ENCODE assay signal across 16 mouse cellular contexts in genomic region chr1:165810633-165811032, GRCm38 (mm10).
"Had no signal": no experiment of that assay in that cellular context is flagged by ENCODE, and none has a peak within 500 bp of the region (broad histone marks: within the 10 kb centered on the region; RNA-seq: fewer than 3 reads in every experiment).

No protein-coding gene starts in this region.

- ATAC-seq: intestine, postnatal 0 days; liver, postnatal 0 days; lung, postnatal 0 days; midbrain, embryonic 13.5 days had no signal

- H3K36me3 ChIP-seq: midbrain, embryonic 10.5 days; midbrain, embryonic 13.5 days had no signal

- H3K27ac ChIP-seq: kidney, postnatal 0 days; layer of hippocampus, adult 2 months; liver, embryonic 14.5 days; midbrain, embryonic 13.5 days had no signal

- H3K4me3 ChIP-seq: layer of hippocampus, adult 2 months; megakaryocyte, embryonic 14.5 days; midbrain, embryonic 10.5 days; midbrain, embryonic 13.5 days had no signal

- DNase-seq: kidney, adult 2 months; kidney, postnatal 25 days; layer of hippocampus, adult 9-11 months; liver, postnatal 0 days; lung, embryonic 14.5 days; right cerebral cortex, adult 18-20 months; right cerebral cortex, postnatal 14 days; right cerebral cortex, postnatal 4 days had no signal
